Mouse (Mus musculus) myocyte (in vitro differentiated cells): ENCODE data around the gene Trp63. TPM values are rescaled to one million over a fixed set of nuclear protein-coding genes. Genes with fewer than 3 reads are reported as not detected.

Experiments
- H3K27me3 ChIP-seq: one replicate; pipeline ENCODE4 v1.6.1; 2011; ENCODE audit not compliant: control insufficient read depth, insufficient read depth, insufficient read length
- H3K36me3 ChIP-seq: one replicate; pipeline ENCODE4 v1.6.1; 2011; ENCODE audit not compliant: control insufficient read depth, insufficient read depth
- H3K4me2 ChIP-seq: one replicate; pipeline ENCODE4 v1.6.1; 2011; ENCODE audit warnings: low read depth, control low read depth
- H3K4me3 ChIP-seq: one replicate; pipeline ENCODE4 v1.5.1; 2011; ENCODE audit warnings: mild to moderate bottlenecking, control low read depth, moderate library complexity
- H3K79me2 ChIP-seq: one replicate; pipeline ENCODE4 v1.6.1; 2011; ENCODE audit not compliant: control insufficient read depth, insufficient read depth
- H3ac ChIP-seq: one replicate; pipeline ENCODE4 v1.6.1; 2011; ENCODE audit not compliant: control insufficient read depth, insufficient read length
- CEBPB ChIP-seq: IDR thresholded peaks from 2 replicates; pipeline ENCODE4 v1.6.1; 2011; ENCODE audit warnings: mild to moderate bottlenecking, moderate library complexity; ENCODE audit not compliant: poor library complexity, insufficient read depth, severe bottlenecking
- E2F4 ChIP-seq: IDR thresholded peaks from one replicate; pipeline ENCODE4 v1.6.1; 2011; ENCODE audit warnings: mild to moderate bottlenecking, control low read depth, moderate library complexity; ENCODE audit not compliant: insufficient read depth
- MAX ChIP-seq: IDR thresholded peaks from one replicate; pipeline ENCODE4 v1.6.1; 2011; ENCODE audit warnings: low read depth, mild to moderate bottlenecking, control low read depth
- MYOD1 ChIP-seq, 3 experiments: IDR thresholded peaks; one replicate each; pipeline ENCODE4 v1.6.1; 2011; ENCODE audit warnings: control low read depth in 2 of 3, low read depth in 2 of 3, mild to moderate bottlenecking in 2 of 3, moderate library complexity in 1 of 3; ENCODE audit not compliant: insufficient read length in 2 of 3, control insufficient read depth in 1 of 3
- MYOG ChIP-seq, 3 experiments: IDR thresholded peaks; one replicate each; pipeline ENCODE4 v1.6.1; 2011; ENCODE audit warnings: control low read depth in 2 of 3, low read depth in 2 of 3, mild to moderate bottlenecking in 2 of 3; ENCODE audit not compliant: insufficient read length in 2 of 3, control insufficient read depth in 1 of 3, insufficient read depth in 1 of 3
- POLR2A ChIP-seq: IDR thresholded peaks from one replicate; pipeline ENCODE4 v1.6.1; 2011; ENCODE audit warnings: low read depth, mild to moderate bottlenecking, control low read depth, moderate library complexity; ENCODE audit not compliant: insufficient read length
- POLR2AphosphoS2 ChIP-seq: IDR thresholded peaks from one replicate; pipeline ENCODE4 v1.6.1; 2011; ENCODE audit warnings: low read depth, control low read depth; ENCODE audit not compliant: insufficient read length
- REST ChIP-seq: IDR thresholded peaks from one replicate; pipeline ENCODE4 v1.6.1; 2011; ENCODE audit warnings: mild to moderate bottlenecking, control low read depth, moderate library complexity; ENCODE audit not compliant: insufficient read depth, insufficient read length
- SRF ChIP-seq: IDR thresholded peaks from one replicate; pipeline ENCODE4 v1.6.1; 2011; ENCODE audit warnings: low read depth; ENCODE audit not compliant: control insufficient read depth, insufficient read length
- TCF12 ChIP-seq: IDR thresholded peaks from one replicate; pipeline ENCODE4 v1.6.1; 2011; ENCODE audit warnings: mild to moderate bottlenecking, control low read depth; ENCODE audit not compliant: poor library complexity, insufficient read depth, severe bottlenecking
- TCF3 ChIP-seq: IDR thresholded peaks from one replicate; pipeline ENCODE4 v1.6.1; 2011; ENCODE audit warnings: low read depth, control low read depth; ENCODE audit not compliant: insufficient read length
- USF1 ChIP-seq: IDR thresholded peaks from one replicate; pipeline ENCODE4 v1.6.1; 2011; ENCODE audit warnings: low read depth, mild to moderate bottlenecking, control low read depth, moderate library complexity
- polyA plus RNA-seq: library from polyadenylated mRNA; unstranded; fragments of >200 nt; fragmentation: generic; extraction: Trizol; gene quantifications from one replicate; pipeline ENCODE4 v1.2.1, GENCODE M21; 2012; ENCODE audit warnings: missing spikeins

Trp63 gene
- polyA plus RNA-seq, 1 experiment = 11.9 TPM

DNA sequence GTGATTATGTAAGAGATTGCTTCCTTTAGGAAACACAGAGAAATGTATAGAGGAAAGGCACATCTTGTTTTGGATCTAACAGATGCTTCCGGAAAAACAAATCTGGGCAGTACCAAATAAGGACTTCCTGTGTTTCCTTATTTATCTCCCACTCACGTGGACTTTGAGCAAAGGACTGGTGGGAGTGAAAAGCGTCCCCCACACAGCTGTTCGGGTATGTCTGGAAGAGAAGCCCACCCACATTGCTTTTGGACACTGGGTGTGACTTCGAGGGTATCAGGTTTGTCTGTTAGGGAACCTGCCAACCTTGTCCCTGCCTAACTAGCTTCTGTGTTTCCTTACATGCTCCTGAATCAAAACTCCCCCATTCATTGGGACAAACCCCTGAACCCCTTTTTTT, 3.2 kb upstream of the Trp63 start:
- Histone ChIP-seq H3K36me3 (no peaks in the 10 kb centered on the region), H3ac (no peak overlapping the region), H3K27me3 (no peaks in the 10 kb centered on the region), H3K4me3 (no peak overlapping the region), H3K79me2 (no peaks in the 10 kb centered on the region), H3K4me2 (no peak overlapping the region)
- TF ChIP-seq MYOD1 (IDR thresholded peaks at IDR 0.05; ENCODE audit: control insufficient read depth in 1 of 3, insufficient read length in 2 of 3, low read depth in 2 of 3) (peak; percentile 55 to 95 (median 69)), POLR2A (no peak), TCF12 (peak; percentile 59), TCF3 (peak; percentile 26), USF1 (peak; percentile 5), REST (no peak), MAX (no peak), CEBPB (no peak), MYOG (IDR thresholded peaks at IDR 0.05; ENCODE audit: control insufficient read depth in 1 of 3, insufficient read depth in 1 of 3, insufficient read length in 2 of 3, low read depth in 2 of 3) (peak in 1 of 3 experiments; percentile 57), POLR2AphosphoS2 (no peak), E2F4 (no peak), SRF (peak; percentile 86)

DNA sequence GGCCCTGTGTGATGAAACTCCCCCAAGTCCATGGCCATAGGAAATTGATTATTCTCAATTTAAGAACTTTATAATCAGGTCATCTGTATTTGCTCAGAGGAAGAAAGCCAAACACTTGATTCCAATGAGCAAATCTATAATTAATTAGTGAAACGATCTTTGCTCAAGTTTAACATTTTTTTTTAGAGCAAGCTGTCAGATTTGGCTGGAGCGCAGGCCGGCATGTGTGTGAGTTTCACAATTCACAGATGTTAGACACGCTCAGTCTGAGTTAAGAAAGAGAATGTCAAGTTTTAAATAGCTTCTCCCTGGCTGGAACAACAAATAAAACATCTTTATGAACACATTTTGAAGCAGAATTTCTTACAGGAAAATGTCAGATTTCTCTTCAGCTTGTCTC, 1.0 kb upstream of the Trp63 start:
- Histone ChIP-seq H3K4me3 (no peak overlapping the region), H3ac (no peak overlapping the region), H3K79me2 (no peaks in the 10 kb centered on the region), H3K36me3 (no peaks in the 10 kb centered on the region), H3K27me3 (no peaks in the 10 kb centered on the region), H3K4me2 (no peak overlapping the region)
- no peak for TF ChIP-seq MAX
- TF ChIP-seq POLR2A = no peak
- TF ChIP-seq CEBPB = no peak
- no peak for TF ChIP-seq MYOG (IDR thresholded peaks at IDR 0.05; ENCODE audit: control insufficient read depth in 1 of 3, insufficient read depth in 1 of 3, insufficient read length in 2 of 3, low read depth in 2 of 3)
- TF ChIP-seq E2F4 = no peak
- no peak for TF ChIP-seq USF1
- no peak for TF ChIP-seq REST
- TF ChIP-seq TCF12 = no peak
- no peak for TF ChIP-seq TCF3
- TF ChIP-seq SRF = no peak
- TF ChIP-seq MYOD1 (IDR thresholded peaks at IDR 0.05; ENCODE audit: control insufficient read depth in 1 of 3, insufficient read length in 2 of 3, low read depth in 2 of 3) = no peak
- no peak for TF ChIP-seq POLR2AphosphoS2

DNA sequence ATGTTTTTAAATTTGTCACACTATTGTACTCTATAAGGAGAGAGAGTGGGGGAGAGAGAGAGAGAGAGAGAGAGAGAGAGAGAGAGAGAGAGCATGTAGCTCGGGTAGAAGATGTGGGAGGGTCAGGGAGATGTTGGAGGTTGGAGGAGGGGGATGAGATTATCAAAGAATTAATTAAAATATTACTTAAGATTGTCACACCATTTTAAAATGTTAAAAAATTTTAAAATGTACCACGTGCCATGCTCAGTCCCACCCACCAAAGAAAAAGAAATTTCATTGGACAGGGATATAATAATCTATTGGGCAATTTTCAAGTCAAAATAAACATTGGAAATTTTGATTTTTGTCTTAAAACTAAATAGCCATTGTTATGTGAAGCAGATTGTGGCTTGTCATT, 1.0 kb downstream of the Trp63 start:
- no peaks in the 10 kb centered on the region for H3K36me3 ChIP-seq
- TF ChIP-seq TCF12 (no peak), USF1 (peak; percentile 11)
- no peak overlapping the region for H3ac ChIP-seq
- H3K27me3 ChIP-seq = no peaks in the 10 kb centered on the region
- no peaks in the 10 kb centered on the region for H3K79me2 ChIP-seq
- peak overlapping the region; percentile 15 for H3K4me3 ChIP-seq
- H3K4me2 ChIP-seq = peak overlapping the region; percentile 60

DNA sequence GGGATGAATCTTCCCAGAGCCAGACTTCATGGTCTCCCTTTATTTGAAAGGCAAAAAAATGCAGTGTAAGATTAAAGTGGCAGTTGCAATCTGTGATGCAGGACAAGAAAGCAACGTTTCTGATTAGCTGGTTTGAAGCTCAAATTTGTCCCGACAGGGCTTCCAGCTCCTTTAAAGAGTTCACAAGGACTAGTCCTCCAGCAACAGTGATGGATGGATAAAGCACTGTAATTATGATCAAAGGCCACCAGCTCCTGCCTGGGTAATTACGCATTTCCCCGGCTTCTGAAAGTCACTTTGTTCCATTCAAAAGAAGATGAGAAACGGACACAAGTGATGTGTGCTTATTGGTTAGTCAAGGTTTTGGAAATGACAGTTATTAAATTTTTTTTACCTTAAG, 7.0 kb downstream of the Trp63 start:
- Histone ChIP-seq H3K27me3 (no peaks in the 10 kb centered on the region), H3ac (no peak overlapping the region), H3K4me3 (no peak overlapping the region), H3K4me2 (no peak overlapping the region), H3K36me3 (no peaks in the 10 kb centered on the region), H3K79me2 (no peaks in the 10 kb centered on the region)
- TF ChIP-seq E2F4 (no peak), CEBPB (no peak), POLR2AphosphoS2 (no peak), TCF3 (no peak), MAX (no peak), SRF (no peak)

DNA sequence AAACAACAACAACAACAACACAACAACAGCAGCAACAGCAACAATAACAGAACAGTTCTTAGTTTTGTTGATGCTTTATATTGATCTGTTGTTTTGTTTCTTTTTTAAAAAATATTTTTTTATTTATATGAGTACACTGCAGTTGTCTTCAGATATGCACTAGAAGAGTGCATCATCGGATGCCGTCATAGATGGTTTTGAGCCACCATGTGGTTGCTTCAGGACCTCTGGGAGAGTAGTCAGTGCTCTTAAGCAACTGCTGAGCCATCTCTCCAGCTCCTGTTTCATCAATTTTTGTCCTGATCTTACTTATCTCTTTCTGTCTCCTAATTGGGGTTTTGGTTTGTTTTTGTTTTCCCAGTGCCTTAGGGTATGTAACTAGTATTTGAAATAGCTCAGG, 17.7 kb downstream of the Trp63 start:
- Histone ChIP-seq H3ac (no peak overlapping the region), H3K4me2 (no peak overlapping the region), H3K36me3 (no peaks in the 10 kb centered on the region), H3K79me2 (no peaks in the 10 kb centered on the region), H3K4me3 (no peak overlapping the region), H3K27me3 (no peaks in the 10 kb centered on the region)
- no peak for TF ChIP-seq CEBPB
- no peak for TF ChIP-seq TCF12
- TF ChIP-seq POLR2AphosphoS2 = no peak
- TF ChIP-seq MAX = no peak
- no peak for TF ChIP-seq POLR2A
- no peak for TF ChIP-seq USF1
- TF ChIP-seq SRF = no peak
- TF ChIP-seq REST = no peak
